Mouse (Mus musculus): ENCODE measurements around the gene Afp. TPM values are rescaled to one million over a fixed set of nuclear protein-coding genes. Genes with fewer than 3 reads are reported as not detected.

Gene Afp
- 1 to 10 TPM in 1 of 2 experiments, not detected in 1; 1.4 TPM for total RNA-seq (2021)
- long read RNA-seq, experiment 1, partial matches to known transcripts = 0 of 1 reads
- long read RNA-seq, experiment 1, other reads (novel, unspliced or antisense) = 0 of 1 reads
- long read RNA-seq, experiment 2 = 0 reads

GRCm38 (mm10) chr5:90490518-90490917 lies at the start of gene Afp:
TSS of gene Afp (plus strand) at chr5:90490737.
- DNase-seq = no peak

- DNase-seq = no peak
Measured at GRCm38 (mm10) chr5:90447577-90447976, 43.0 kb upstream of the Afp start.

DNA sequence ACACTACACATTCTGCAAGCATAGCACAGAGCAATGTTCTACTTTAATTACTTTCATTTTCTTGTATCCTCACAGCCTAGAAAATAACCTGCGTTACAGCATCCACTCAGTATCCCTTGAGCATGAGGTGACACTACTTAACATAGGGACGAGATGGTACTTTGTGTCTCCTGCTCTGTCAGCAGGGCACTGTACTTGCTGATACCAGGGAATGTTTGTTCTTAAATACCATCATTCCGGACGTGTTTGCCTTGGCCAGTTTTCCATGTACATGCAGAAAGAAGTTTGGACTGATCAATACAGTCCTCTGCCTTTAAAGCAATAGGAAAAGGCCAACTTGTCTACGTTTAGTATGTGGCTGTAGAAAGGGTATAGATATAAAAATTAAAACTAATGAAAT lies 40.6 kb upstream of the Afp start:
- no peak for DNase-seq

GRCm38 (mm10) chr5:90452711-90453110 lies 37.8 kb upstream of the Afp start:
- no peak for DNase-seq

- no peak for DNase-seq
Measured at GRCm38 (mm10) chr5:90457241-90457640, 33.3 kb upstream of the Afp start.

- DNase-seq = no peak
Measured at GRCm38 (mm10) chr5:90458727-90459126, 31.8 kb upstream of the Afp start.

DNA sequence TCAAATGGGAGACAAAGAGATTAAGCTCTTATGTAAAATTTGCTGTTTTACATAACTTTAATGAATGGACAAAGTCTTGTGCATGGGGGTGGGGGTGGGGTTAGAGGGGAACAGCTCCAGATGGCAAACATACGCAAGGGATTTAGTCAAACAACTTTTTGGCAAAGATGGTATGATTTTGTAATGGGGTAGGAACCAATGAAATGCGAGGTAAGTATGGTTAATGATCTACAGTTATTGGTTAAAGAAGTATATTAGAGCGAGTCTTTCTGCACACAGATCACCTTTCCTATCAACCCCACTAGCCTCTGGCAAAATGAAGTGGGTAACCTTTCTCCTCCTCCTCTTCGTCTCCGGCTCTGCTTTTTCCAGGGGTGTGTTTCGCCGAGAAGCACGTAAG lies 29.9 kb upstream of the Afp start, which contains the start of gene Alb:
Alb (plus strand) TSS at position 279 of the 400 bp plus-strand sequence.
- no peak for DNase-seq

- DNase-seq = no peak
Measured at GRCm38 (mm10) chr5:90466806-90467205, 23.7 kb upstream of the Afp start.

- no peak for DNase-seq
Measured at GRCm38 (mm10) chr5:90467245-90467644, 23.3 kb upstream of the Afp start.

DNA sequence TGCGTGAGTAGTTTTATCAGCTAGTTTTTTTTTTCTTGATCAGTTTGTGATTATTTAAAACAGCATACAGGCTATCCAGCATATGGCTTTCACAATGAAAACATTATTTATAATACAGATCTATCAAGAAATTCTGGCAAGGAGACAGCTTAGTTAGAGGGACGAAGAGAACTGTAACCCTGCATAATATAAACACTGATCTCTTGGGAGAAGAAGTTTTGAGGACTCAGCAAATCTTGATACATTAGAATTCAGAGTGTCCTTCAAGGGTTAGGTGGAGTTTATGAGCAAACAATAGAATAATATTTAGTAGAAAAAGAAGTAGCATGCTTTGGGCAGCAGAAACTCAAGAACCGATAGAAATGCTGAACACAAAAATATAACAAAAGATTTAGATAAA lies 19.7 kb upstream of the Afp start:
- DNase-seq = no peak

GRCm38 (mm10) chr5:90473902-90474301 lies 16.6 kb upstream of the Afp start:
- no peak for DNase-seq

GRCm38 (mm10) chr5:90474369-90474768 lies 16.2 kb upstream of the Afp start:
- no peak for DNase-seq

- DNase-seq = no peak
Measured at GRCm38 (mm10) chr5:90476741-90477140, 13.8 kb upstream of the Afp start.

DNA sequence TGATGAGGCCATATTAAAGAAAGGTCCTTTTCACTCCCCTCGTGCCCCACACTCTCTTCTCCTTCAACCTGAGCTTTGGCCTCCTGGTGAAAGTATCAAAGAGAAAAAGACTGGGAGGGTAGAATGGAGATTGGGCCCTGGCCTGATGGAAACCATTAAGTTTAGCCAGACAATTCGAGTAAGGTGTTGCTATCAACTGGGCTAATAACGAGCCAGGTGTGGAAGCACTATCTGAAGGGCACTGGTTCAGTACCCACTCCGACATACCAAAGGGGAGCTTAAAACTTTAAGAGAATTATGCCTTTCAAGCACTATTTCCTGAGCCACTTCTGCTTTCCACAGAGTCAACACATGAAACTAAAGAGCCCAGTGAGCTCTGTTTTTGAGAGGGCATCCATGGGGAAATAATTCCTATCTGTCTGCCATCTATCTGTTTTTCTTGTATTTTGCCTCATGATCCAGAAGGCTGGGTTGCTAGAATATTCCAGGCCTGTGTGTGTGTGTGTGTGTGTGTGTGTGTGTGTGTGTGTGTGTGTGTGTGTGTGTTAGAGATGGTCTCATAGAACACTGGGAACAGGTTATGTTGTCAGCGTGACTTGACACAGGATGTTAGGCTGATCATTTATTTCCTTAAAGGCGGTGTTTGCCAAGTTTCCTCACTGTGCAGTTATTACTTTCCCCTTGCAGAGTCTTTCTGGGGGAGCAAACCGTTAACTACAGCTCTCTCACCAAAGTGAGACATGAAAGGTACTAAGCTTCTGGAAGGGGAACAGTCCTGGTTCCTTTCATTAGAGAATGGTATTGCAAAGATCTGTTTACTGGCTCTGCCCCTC lies 13.0 kb upstream of the Afp start:
- DNase-seq = no peak

DNA sequence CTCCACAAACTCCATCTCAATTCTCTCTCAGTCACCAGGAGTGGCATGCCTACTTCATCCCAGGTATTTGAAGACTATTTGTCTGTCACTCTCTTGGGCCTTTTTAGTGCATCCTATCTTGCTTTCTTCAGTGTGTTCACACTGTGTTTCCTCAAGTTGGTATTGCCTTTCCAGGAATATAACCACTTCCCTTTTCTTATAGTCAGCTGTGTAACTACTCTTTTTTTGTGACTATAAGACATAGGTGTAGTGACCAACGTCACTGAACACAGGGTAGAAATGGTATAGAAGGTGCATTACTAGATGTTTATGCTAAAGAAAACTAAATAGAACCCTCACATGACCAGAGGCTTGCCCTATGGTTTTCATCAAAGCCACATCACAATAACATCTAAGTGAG lies 11.7 kb upstream of the Afp start:
- DNase-seq = no peak

DNA sequence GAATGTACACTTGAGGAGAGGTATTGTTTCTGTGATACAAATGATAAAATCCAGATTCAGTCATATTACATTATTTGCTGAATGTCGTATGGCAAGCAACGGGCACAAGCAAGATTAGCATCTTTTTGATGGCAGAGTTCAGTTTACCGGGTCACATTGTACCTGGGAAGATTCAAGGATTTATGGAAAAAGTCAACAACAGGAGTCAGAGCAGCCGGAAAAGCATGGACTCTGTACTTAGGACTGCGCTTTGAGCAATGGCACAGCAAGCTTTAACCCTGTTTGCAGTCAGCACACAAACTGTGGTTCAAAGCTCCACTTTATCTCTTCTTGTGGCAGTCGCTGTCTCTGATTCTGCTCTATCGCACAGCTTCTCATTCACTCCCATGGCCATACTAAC lies 4.9 kb upstream of the Afp start:
- DNase-seq = no peak

DNA sequence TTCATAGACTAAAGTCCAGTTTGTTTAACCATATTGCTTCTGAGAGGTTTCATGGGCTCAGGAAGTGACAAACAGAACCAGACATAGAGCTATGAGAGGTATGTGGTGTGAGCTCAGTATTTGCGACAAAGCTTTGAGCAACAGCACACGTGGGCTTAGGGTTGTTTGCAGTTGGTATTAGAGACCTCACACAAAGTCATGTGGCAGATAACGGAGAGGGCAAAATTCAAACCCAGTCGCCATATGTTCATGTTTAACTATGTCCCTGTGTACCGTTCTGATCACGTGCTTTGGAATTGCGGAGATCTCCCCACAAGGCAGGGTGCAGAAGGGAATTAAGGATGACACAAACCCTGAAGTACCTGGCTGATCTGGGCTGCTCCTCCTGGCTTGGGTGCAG lies 2.2 kb upstream of the Afp start:
- no peak for DNase-seq

- DNase-seq = no peak
Measured at GRCm38 (mm10) chr5:90492440-90492839, 1.9 kb downstream of the Afp start.

DNA sequence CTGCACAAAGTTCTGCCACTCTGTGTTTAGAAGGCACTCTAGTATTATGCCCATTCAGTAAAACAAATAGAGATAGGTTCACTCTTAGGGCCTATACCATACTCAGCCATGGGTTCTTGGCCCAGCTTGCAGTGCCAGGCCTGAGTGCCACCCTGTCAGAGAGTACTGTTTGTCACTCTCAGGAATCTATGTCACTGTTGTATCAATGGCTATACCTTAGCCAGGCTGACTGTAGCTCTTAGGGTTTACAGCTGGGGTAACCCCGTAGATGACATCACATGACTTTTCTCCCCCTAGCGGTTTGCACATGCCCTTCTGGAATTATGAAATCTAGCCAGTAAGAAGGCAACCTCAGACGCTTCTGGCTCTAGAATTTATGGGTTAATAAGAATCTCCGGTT lies 3.8 kb downstream of the Afp start:
- DNase-seq = no peak

- DNase-seq = no peak
Measured at GRCm38 (mm10) chr5:90499509-90499908, 9.0 kb downstream of the Afp start.

DNA sequence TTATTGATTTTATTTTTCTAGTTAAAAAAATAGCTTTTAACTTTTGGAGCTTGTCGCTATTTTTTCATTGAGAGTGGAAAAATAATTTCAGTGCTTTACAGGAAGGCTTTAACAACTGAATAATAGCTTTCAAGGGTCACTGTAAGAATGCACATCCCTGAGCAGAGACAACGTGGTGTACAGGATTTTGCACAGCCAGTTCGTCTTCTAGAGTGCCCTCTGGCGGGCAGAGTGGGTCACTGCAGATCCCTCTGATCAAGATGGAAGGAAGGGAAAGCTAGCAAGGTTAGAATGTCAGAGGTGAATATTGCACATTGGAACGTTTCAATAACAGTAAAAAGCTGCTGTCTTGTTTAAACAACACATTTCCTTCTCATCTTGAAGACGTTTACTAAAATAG lies 10.2 kb downstream of the Afp start:
- DNase-seq = peak; percentile 72

- DNase-seq = no peak
Measured at GRCm38 (mm10) chr5:90501752-90502151, 11.2 kb downstream of the Afp start.

DNA sequence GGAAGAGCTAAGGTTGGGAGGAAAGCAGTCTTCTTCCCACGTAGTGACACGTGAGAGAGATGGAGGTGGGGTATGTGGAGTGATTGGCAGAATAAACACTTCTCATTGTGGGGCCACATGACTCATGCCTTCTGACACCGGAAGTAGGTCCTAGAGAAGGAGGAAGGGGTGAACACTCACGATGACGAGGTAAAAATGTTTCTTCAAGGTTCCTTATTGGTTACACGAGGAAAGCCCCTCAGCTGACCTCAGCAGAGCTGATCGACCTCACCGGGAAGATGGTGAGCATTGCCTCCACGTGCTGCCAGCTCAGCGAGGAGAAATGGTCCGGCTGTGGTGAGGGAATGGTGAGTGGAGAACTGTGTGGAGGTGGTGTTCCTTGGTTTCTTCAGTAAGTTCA lies 14.2 kb downstream of the Afp start:
- DNase-seq = no peak

DNA sequence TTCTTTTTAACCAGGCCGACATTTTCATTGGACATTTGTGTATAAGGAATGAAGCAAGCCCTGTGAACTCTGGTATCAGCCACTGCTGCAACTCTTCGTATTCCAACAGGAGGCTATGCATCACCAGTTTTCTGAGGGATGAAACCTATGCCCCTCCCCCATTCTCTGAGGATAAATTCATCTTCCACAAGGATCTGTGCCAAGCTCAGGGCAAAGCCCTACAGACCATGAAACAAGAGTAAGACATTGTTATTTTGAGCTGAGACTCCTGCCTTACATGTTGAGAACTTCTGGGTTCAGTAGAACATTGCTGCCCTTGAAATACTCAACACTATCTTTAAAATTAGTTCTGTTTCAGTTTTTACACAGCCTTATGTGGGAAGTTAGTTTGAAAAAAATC lies 16.0 kb downstream of the Afp start:
- DNase-seq = no peak

All from gastrocnemius, postnatal 10 days (tissue).